Mouse (Mus musculus) urinary bladder, adult 18-20 months (tissue): ENCODE measurements at regions not wholly inside any gene's neighbourhood (a gene's known extent, or its start where the extent isn't known, plus 50 kb on each side); places are given as distances from the start of the nearest gene placed in this dataset.

Experiments used
- DNase-seq, 2 experiments: peaks; one replicate each; pipeline ENCODE4 v3.0.0; 2022; ENCODE audit warnings: low spot score in 2 of 2, mixed read lengths in 2 of 2

GRCm38 (mm10) chr9:87649015-87649978, 81.8 kb downstream of the Tbx18 start:
- no peak for DNase-seq

- no peak for DNase-seq
Observed at GRCm38 (mm10) chr9:87648317-87648716, 82.7 kb downstream of the Tbx18 start.

DNA sequence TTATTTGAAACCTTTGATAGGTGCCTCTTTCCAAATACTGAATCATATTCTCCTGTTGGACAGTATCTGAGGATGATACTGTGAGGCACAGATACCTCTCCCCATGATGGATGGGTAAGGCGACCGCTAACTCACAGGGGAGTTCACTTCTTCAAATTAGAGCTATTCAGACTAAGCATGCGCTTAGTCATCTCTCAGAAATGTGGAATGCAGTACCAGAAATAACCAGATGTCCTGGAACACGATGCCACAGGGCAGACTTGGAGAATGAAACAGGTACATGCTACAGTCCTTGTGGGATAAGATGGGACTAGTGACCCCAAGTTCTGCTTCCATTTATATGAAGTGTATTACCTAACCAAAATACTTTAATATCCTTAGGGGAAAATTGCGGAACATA, 86.0 kb downstream of the Tbx18 start:
- no peak for DNase-seq

DNA sequence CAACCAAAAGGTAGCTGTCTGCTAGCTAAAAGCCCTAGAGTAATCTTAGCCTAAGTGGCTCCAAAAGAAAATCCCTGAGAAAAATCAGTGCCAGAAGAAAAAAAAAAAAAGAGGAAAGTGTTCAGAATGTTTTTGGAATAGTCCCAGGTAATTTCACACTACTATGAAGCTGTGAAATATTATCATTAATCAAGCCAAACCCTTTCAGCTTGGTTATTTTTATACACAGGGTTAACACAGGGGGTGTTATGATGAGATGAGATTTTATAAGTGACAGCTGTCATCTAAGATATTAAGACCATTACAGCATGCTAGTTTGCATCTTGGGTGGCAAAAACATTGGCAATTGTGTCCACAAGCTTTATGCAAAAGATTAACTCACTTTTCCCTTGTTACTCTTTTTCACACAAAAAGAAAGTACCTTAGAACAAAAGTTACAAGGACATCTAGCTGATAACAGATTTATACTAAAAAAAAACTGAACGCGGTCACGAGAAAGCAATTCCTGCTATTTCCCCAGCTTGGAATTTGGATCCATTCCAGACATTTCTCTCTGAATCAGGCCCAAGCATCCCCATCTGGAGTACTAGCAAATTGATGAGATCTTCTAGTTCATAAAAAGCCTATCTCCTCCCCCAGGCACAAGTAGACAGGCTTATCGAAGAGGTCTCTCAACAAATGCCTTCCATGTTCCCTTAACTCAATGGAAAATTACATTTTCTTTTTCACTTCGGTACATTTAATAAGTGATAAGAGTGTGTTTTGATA, 97.0 kb downstream of the Tbx18 start:
- no peak for DNase-seq

- DNase-seq = no peak
Observed at GRCm38 (mm10) chr9:87626432-87626831, 104.6 kb downstream of the Tbx18 start.

DNA sequence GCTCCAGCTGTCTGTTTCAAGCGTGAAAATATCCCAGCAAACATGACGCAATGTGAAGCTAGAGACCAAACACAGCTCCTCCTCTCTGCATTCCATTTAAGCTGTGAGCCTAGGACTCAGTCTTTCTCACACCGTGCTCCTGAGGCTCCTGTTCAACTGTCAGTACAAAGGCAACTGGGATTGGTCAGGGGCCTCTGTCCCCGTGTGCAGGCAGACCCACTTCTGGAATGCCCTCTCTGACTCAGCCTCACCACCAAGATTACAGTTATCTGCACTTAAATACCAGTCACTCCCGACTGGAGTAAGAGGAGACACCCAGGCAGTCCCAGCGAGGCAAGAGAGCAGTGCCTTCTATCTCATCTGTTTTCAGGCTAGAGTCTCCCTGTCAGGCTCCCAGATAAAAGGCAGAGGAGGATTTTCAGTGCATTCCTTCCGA, 112.8 kb downstream of the Tbx18 start:
- no peak for DNase-seq

- DNase-seq = no peak
Observed at GRCm38 (mm10) chr9:87607878-87608631, 123.0 kb downstream of the Tbx18 start.

DNA sequence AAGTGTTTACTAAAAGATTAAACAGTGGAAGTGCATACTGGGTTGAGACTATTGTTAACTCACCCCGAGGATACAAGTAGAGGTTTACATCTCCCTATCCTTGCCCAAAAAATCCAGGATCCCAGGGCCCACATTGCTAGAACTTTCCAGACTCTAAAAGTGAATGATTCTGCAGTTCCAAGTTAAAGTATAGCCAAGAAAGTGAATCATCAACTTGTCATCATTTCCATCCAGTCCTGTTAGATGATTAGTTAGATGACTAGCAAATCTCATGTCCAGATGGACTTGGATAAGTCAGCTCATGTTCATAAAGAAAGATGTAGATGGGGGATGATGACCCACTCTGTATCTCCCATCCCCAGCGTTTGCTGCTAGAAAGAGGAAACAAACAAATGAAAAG, 155.5 kb downstream of the Tbx18 start:
- DNase-seq = no peak

DNA sequence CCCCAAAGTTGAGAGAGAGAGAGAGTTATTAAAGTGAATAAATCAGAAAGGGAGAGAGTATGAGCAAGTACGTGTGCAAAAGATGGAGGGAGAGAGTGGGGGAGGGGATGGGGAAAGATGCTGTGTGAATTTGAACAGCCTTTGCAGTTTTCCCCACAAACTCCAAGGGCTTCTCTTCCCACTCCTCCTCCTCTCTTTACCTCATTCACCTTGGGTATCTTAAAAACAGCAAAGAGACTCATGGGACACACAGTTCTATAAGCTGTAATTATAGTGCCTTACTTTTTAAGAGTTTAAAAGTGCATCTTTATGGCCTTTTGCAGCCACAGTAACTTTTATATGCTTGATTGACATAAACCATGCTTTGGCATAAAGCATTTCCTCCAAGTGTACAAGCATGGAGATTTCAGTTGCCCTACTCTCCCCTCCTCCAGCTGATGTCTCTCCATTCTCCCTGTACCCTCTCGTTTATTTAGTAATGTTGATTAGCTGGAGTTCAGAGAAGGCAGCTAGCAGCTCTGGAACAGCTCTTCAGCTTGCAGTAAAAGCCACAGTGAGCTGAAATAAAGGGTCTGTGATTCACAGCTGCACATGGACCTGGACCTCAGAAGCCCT, 156.7 kb downstream of the Tbx18 start:
- no peak for DNase-seq

DNA sequence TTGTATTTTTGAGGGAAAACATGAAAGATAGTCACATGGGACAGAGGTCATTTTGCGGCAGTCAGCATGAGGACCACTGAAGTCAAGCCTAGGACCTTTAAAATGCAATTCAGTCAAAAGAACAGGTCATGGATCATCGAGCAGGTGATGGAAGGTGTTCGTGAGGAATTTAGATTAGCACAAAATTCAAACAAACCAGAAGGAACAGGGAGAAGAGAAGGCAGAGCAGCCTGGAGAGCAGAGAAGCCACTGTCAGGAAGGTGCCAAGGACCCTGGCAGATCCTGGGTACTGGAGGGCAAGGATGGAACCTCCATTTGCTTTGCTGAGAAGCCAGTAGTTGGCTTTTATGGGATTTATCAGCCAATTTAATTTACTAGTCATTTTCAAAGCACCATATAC, 167.8 kb downstream of the Tbx18 start:
- DNase-seq = no peak

DNA sequence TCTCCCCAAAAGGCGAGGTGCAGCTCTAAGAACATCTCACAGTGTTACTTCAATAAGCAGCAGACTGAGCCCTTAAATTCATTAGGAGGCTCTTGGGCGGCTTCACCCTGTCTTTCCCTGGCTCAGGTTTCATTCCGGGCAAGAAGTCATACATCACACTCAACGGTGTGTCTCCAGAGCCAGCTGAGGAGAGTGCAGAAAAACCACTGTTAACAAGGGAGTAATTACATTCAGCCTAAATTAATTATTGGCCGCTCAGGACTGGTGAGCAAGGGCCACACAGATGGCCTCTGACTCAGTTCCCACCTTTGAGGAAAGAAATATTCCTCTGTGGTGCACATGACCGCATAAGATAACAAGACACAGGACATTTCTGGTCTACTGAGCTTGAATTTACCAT, 168.3 kb downstream of the Tbx18 start:
- DNase-seq = no peak

- no peak for DNase-seq
Observed at GRCm38 (mm10) chr9:87557841-87558240, 173.2 kb downstream of the Tbx18 start.

DNA sequence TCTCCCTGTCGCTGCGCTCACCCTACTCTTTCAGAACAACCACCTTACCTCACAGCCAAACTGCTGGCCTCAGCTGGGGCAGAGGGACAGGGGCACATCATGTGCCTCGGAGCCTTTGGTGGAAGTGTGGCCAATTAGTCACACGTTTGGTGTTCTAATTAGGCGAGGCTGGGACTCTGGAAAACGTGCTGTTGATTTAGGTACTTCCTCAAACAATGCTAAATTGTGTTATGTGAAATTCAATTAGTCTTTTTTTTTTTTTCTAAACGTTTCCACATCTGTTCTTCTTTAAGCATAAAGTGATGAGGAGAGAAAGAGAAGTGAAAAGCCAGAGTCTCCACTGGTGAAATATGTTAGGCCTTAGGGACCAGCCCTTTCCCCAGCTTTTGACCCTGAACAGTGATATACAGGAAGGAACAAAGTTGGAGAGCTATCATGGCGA, 174.1 kb downstream of the Tbx18 start:
- DNase-seq = no peak

- no peak for DNase-seq
Observed at GRCm38 (mm10) chr9:87556552-87556951, 174.5 kb downstream of the Tbx18 start.

DNA sequence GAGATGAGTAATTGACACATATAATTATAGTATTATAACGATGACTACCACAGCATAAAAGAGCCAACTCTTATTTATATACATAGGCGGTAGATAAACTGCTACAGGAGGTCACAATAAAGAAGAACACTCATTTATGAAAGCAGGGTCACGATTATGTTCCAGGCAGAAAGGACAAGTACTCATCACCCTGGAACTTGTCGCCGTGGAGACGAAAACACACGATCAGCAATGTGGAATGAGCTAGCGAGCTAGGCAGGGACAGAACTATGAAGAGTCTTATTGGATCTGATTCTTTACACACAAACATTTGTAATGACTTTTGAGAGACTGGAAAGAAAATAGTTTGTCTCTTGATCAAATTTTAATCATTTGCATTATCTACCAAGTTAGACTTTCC, 197.9 kb downstream of the Tbx18 start:
- DNase-seq = no peak

DNA sequence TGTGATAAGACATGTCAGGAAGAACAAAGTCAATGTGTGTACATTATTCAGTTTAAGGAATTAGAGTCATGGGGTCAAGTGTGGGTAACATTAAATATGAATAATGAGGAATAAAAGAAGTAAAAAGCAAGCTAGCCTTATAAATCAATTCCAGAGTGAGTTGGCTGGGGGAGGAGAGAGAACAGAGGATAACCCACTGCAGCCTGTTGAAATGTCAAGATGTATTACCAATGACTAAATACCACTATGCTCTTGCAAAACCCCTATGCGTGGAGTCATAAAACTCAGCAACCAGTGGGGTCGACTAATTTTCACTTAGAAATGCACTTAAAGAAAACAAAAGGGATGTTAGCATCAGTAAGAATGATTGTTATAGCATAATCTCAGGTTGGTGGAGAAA, 201.2 kb downstream of the Tbx18 start:
- DNase-seq = no peak

DNA sequence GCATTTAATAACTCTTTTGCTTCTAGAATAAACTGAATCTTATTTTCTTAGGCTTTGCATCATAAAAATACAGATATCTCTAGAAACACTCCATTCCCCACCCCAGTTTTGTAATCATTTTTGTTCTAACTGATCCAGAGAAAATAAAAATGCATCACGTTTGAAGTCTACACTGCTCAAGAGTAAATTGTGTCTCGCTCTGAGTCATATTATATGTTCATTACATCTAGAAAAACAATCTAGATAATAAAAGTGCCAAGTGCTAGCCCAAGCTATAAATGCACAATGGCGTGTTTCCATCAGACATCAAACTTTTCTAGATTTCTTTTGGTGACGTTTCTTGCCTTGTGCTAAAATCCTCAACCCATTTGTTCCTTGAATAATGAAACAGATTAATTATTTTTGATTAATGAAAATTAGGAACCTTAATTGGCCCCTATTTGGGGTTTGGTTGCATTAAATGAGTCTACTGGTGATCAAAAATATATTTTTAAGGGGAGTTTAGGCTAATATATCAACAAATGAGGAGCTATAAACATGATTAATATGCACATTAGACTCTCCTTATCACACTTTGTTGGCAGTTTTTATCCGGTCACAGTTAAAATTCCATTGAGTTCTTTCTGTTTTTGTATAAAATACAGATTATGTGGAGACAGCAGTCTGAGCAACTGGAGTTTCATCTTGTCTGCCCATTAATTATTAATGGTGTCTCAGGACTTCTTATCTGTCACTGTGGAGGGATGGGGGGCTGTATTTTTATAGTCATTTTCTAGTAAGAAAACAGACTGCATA, 206.0 kb downstream of the Tbx18 start:
- no peak for DNase-seq

- DNase-seq = no peak
Observed at GRCm38 (mm10) chr9:87510683-87511082, 220.4 kb downstream of the Tbx18 start.

GRCm38 (mm10) chr9:87504673-87505385, 226.2 kb downstream of the Tbx18 start:
- no peak for DNase-seq

DNA sequence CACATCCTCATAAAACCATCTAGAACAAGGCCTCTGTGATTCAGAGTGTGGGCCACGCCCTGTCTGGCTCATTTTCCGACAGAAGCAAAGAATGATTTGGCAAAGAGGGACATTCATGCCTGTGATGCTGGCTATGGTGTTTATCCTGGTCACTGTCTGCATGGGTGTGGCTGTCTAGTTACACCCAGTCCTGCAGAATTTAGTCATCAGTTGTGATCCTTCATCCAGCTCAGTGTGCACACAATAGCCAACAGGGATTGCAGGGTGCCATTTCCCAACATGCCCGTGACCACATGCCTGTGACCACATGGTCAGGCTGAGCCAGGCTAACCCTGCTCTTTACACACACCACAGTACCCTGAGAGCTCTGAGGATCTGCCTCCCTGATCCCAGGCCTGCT, 208.8 kb upstream of the Cep162 start:
- peak; percentile 6 to 60 for DNase-seq
